Mouse (Mus musculus) midbrain, postnatal 0 days (tissue): Measurements from ENCODE around the gene Rhbdl1. TPM values are rescaled to one million over a fixed set of nuclear protein-coding genes. Genes with fewer than 3 reads are reported as not detected.

Source experiments
- ATAC-seq: fragments of 200-750 bp; cut with Nextera tagmentation; 2 replicates; pipeline ENCODE4 v1.8.0; 2017; ENCODE audit warnings: moderate number of reproducible peaks, mild to moderate bottlenecking, moderate TSS enrichment, moderate library complexity; ENCODE audit not compliant: low FRiP score
- DNase-seq: peaks from one replicate; pipeline ENCODE4 v3.0.0-alpha.2; 2015; ENCODE audit warnings: low spot score
- H3K27ac ChIP-seq: fragments of 300-500 bp; sonication (generic); 2 replicates; pipeline ENCODE4 v1.5.1; 2014; ENCODE audit warnings: low read depth, mild to moderate bottlenecking, low read length, mixed read lengths
- H3K27me3 ChIP-seq: fragments of 300-500 bp; sonication (generic); 2 replicates; pipeline ENCODE4 v1.6.1; 2014; ENCODE audit warnings: low read length, control low read depth, mixed read lengths; ENCODE audit not compliant: insufficient read depth
- H3K36me3 ChIP-seq: fragments of 300-500 bp; sonication (generic); 2 replicates; pipeline ENCODE4 v1.6.1; 2014; ENCODE audit warnings: low read length, control low read depth, mixed read lengths; ENCODE audit not compliant: insufficient read depth
- H3K4me1 ChIP-seq: fragments of 300-500 bp; sonication (generic); 2 replicates; pipeline ENCODE4 v1.6.1; 2014; ENCODE audit warnings: mild to moderate bottlenecking, control low read depth, antibody characterized with exemption, low read length, mixed read lengths; ENCODE audit not compliant: insufficient read depth
- H3K4me2 ChIP-seq: fragments of 300-500 bp; sonication (generic); 2 replicates; pipeline ENCODE4 v1.6.1; 2014; ENCODE audit warnings: low read depth, mild to moderate bottlenecking, low read length, mixed read lengths; ENCODE audit not compliant: poor library complexity, severe bottlenecking
- H3K4me3 ChIP-seq: fragments of 300-500 bp; sonication (generic); 2 replicates; pipeline ENCODE4 v1.5.1; 2014; ENCODE audit warnings: low read depth, mild to moderate bottlenecking, low read length, moderate library complexity
- H3K9ac ChIP-seq: fragments of 300-500 bp; sonication (generic); replicated peaks from 2 replicates; pipeline ENCODE4 v1.6.1; 2014; ENCODE audit warnings: mild to moderate bottlenecking, low read length, moderate library complexity, mixed read lengths; ENCODE audit not compliant: poor library complexity, severe bottlenecking
- H3K9me3 ChIP-seq: fragments of 300-500 bp; sonication (generic); 2 replicates; pipeline ENCODE4 v1.6.1; 2016; ENCODE audit warnings: low read length, control low read depth
- CTCF ChIP-seq: IDR thresholded peaks from 2 replicates; pipeline ENCODE4 v1.5.1; 2016; ENCODE audit warnings: antibody characterized with exemption, mild to moderate bottlenecking
- WGBS: fragments of 180-500 bp; shearing (Covaris S2); extraction: QIAGEN DNeasy Blood & Tissue Kit; methylation state at CpG from one replicate; pipeline ENCODE4 v1.1.7; 2014; 5-methylcytosine and 5-hydroxymethylcytosine counted together
- polyA plus RNA-seq: library from polyadenylated mRNA; unstranded; fragments of >200 nt; fragmentation: Nextera tagmentation; extraction: Ambion mirVana; gene quantifications from 2 replicates; pipeline ENCODE4 v1.2.1, GENCODE M21; 2015
- total RNA-seq: library from RNA; depleted of rRNA; stranded (reverse); fragments of >200 nt; gene quantifications from 2 replicates; pipeline ENCODE4 v1.2.3, GENCODE M21; 2014

Gene Rhbdl1
- total and polyA plus RNA-seq, 2 experiments from 2014 or later: 97.0 to 168 TPM

DNA sequence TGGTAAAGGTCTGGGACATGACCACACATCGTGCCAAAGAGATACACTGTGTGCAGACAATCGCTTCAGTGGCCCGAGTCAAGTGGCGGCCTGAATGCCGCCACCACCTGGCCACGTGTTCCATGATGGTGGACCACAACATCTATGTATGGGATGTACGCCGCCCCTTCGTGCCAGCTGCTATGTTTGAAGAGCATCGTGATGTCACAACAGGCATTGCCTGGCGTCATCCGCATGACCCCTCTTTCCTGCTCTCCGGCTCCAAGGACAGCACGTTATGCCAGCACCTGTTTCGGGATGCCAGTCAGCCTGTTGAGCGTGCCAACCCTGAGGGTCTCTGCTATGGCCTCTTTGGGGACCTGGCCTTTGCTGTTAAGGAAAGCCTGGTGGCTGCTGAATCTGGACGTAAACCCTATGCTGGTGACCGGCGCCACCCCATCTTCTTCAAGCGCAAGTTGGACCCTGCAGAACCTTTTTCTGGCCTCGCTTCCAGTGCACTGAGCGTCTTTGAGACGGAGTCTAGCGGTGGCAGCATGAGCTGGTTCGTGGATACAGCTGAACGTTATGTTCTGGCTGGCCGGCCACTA is 11.0 kb downstream of the Rhbdl1 start:
- peaks cover 21% of the 10 kb centered on the region for H3K4me1 ChIP-seq
- ATAC-seq: no peak

DNA sequence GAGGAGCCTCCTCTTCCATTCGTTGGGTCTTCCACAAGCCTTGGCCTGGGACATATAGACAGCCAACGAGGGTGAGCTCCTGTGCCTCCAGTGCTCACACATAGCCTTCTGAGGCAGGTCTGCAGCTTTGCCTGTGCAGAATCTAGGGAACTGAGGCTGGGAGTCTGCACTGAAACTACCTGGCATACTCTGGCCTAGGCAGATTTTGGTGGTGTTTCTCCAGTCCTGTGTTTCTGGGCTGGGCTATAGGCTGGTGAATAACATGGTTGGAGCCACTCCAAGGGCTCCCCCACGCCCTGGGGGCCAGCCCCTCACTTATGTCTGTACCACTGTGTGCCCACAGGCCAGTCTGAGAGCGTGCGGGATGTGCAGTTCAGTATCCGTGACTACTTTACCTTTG is 11.8 kb downstream of the Rhbdl1 start:
- no peak for TF ChIP-seq CTCF
- no peak for DNase-seq
- Histone ChIP-seq H3K9ac (no peak overlapping the region), H3K27ac (no peak overlapping the region), H3K9me3 (no peaks in the 10 kb centered on the region), H3K4me2 (no peak overlapping the region), H3K36me3 (peaks cover 24% of the 10 kb centered on the region), H3K4me1 (peaks cover 21% of the 10 kb centered on the region), H3K4me3 (no peak overlapping the region), H3K27me3 (no peaks in the 10 kb centered on the region)
- WGBS: 91% methylated on average over 6 of the region's 6 CpGs
- no peak for ATAC-seq

More for the DNA sequence above, 11.0 kb downstream of the Rhbdl1 start:
- DNase-seq: no peak
- no peaks in the 10 kb centered on the region for H3K27me3 ChIP-seq
- no peak overlapping the region for H3K4me3 ChIP-seq
- peaks cover 31% of the 10 kb centered on the region for H3K36me3 ChIP-seq
- no peak for TF ChIP-seq CTCF
- no peaks in the 10 kb centered on the region for H3K9me3 ChIP-seq
- H3K9ac ChIP-seq: no peak overlapping the region
- 96% methylated on average over 27 of the region's 27 CpGs for WGBS
- no peak overlapping the region for H3K4me2 ChIP-seq
- H3K27ac ChIP-seq: no peak overlapping the region

DNA sequence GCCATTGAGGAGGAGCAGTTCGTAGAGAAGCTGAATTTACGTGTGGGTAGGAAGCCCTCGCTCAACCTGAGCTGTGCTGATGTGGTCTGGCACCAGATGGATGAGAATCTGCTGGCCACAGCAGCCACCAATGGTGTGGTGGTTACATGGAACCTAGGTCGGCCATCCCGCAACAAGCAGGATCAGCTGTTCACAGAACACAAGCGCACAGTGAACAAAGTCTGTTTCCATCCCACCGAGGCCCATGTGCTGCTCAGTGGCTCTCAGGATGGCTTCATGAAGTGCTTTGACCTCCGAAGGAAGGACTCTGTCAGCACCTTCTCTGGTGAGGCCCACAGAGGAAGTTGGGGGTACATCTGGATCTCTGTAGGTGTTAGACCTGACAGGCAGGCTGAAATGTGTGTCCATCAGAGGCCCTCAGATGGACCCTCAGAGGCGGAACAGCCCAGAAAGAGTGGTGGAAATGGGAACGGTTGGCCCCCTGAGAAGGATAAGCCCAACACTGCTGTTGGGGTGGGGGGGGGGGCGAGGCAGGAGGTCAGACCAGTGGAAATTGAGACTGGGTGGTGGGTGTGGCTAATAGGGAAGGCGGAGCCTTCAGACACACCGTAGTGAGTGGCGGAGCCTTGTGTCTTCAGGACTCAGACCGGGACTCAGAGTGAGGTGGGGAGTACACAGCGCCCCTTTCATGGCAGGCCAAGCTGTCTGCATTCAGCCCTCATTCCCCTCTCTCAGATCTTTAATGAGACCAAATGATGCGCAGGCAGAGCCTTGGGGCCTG is 12.5 kb downstream of the Rhbdl1 start:
- Histone ChIP-seq H3K9ac (peak overlapping the region; percentile 78), H3K4me3 (peak overlapping the region; percentile 57), H3K36me3 (peaks cover 24% of the 10 kb centered on the region), H3K27ac (0 out of 2 replicates have a peak overlapping the region, but pooled peaks have one; percentile 77), H3K4me1 (peaks cover 14% of the 10 kb centered on the region), H3K27me3 (no peaks in the 10 kb centered on the region), H3K4me2 (peak overlapping the region; percentile 97), H3K9me3 (no peaks in the 10 kb centered on the region)
- WGBS: 78% methylated on average over 16 of the region's 17 CpGs
- no peak for DNase-seq
- TF ChIP-seq CTCF: no peak
- ATAC-seq: no peak

DNA sequence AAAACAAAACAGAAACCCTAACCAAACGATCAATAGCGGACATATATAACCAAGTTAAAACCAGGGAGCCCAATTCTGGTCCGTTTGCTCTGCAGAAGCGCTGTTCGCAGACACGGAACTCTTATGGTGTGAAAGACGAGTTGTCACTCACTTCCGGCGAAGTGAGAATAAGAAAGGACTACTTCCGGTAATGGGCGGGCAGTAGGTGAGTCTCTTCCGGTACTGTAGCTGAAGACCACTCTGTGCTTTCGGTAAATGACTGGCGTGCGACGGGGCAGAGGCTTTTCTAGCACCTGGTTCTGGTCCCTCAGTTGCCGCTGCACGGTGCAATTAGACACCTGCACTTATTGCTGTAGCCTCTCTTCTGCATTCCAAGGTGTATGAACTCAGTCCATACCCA is 13.6 kb downstream of the Rhbdl1 start, which contains the start of gene Wdr24:
TSS of gene Wdr24 (plus strand) at position 176 of the 400 bp plus-strand sequence.
- peak within 1 kb of the TSS; percentile 77 for H3K27ac ChIP-seq
- H3K9me3 ChIP-seq: no peaks in the 10 kb centered on the region
- H3K4me2 ChIP-seq: peak within 1 kb of the TSS; percentile 97
- ATAC-seq (peak; percentile 67), DNase-seq (peak; percentile 95)
- peak within 1 kb of the TSS; percentile 78 for H3K9ac ChIP-seq
- TF ChIP-seq CTCF: no peak
- H3K36me3 ChIP-seq: peaks cover 29% of the 10 kb centered on the region
- H3K27me3 ChIP-seq: no peaks in the 10 kb centered on the region
- under 1% methylated on average over 18 of the region's 18 CpGs for WGBS
- H3K4me1 ChIP-seq: peaks cover 13% of the 10 kb centered on the region
- H3K4me3 ChIP-seq: peak within 1 kb of the TSS; percentile 57

DNA sequence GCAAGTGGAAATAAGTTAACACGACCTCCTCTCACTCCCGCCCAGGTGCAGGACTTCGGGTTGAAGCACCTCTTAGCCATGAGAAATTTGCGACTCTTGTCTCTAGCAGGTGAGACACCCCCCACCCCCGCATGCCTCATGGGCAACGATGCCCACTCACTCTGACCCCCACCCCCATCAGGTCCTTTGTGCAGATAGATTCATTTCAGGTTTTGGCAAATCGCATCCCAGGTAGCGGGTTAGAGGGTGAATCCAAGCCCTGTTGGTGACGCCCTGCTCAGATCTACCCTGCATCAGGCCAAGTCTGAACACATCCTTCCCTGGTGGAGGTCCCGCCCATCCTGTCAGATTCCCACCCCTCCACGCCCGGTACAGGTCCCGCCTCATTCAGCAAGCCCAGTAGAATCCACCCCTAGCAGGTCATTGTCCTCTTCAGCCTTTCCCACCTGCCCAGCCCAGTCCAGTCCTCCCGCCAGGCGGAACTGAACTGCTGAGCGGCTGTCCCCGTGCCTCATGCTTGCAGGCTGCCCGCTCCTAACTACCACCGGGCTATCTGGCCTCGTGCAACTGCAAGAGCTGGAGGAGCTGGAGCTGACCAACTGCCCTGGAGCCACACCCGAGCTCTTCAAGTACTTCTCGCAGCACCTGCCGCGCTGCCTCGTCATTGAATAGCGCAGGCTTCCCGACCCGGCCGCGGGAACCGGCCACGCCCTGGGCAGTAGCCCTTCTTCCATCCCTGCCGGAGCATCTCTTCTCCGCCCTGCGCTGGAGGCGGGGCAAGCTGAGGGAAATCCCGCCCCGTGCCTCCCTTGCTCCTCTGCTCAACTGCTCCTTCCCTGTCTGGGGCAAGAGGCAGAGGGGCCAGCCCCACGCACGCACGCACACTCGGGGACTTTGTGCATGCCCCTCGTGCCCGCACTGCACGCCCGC is 18.0 kb downstream of the Rhbdl1 start:
- WGBS: 12% methylated on average over 46 of the region's 46 CpGs
- Histone ChIP-seq H3K9ac (no peak overlapping the region), H3K27me3 (no peaks in the 10 kb centered on the region), H3K9me3 (no peaks in the 10 kb centered on the region), H3K4me2 (no peak overlapping the region), H3K27ac (no peak overlapping the region), H3K4me1 (peaks cover 2% of the 10 kb centered on the region), H3K36me3 (peaks cover 37% of the 10 kb centered on the region), H3K4me3 (no peak overlapping the region)
- DNase-seq (no peak), ATAC-seq (no peak)
- no peak for TF ChIP-seq CTCF
